Mouse (Mus musculus) forebrain, embryonic 15.5 days (tissue): ENCODE measurements around the gene D230025D16Rik. TPM values are rescaled to one million over a fixed set of nuclear protein-coding genes. Genes with fewer than 3 reads are reported as not detected.
"Not testable (repeated sequence)": the region's sequence is repeated elsewhere in the genome, so short reads cannot be mapped to it uniquely, and the experiment has no call there.

Source experiments
- ATAC-seq: fragments of 200-750 bp; cut with Nextera tagmentation; replicated peaks from 2 replicates; pipeline ENCODE4 v1.8.0; 2017; ENCODE audit warnings: mild to moderate bottlenecking, moderate TSS enrichment, moderate library complexity
- H3K27ac ChIP-seq: fragments of 300-500 bp; sonication (generic); replicated peaks from 2 replicates; pipeline ENCODE4 v1.5.1; 2015; ENCODE audit warnings: mild to moderate bottlenecking, inconsistent platforms
- H3K27me3 ChIP-seq: fragments of 300-500 bp; sonication (generic); 2 replicates; pipeline ENCODE4 v1.6.1; 2015; ENCODE audit warnings: inconsistent platforms
- H3K36me3 ChIP-seq: fragments of 300-500 bp; sonication (generic); 2 replicates; pipeline ENCODE4 v1.6.1; 2015; ENCODE audit warnings: mild to moderate bottlenecking, inconsistent platforms
- H3K4me1 ChIP-seq: fragments of 300-500 bp; sonication (generic); 2 replicates; pipeline ENCODE4 v1.6.1; 2015; ENCODE audit warnings: inconsistent platforms
- H3K4me2 ChIP-seq: fragments of 300-500 bp; sonication (generic); replicated peaks from 2 replicates; pipeline ENCODE4 v1.6.1; 2015; ENCODE audit warnings: mild to moderate bottlenecking, inconsistent platforms
- H3K4me3 ChIP-seq: fragments of 300-500 bp; sonication (generic); 2 replicates; pipeline ENCODE4 v1.5.1; 2015; ENCODE audit warnings: mild to moderate bottlenecking, inconsistent platforms
- H3K9ac ChIP-seq: fragments of 300-500 bp; sonication (generic); replicated peaks from 2 replicates; pipeline ENCODE4 v1.6.1; 2015; ENCODE audit warnings: mild to moderate bottlenecking, inconsistent platforms
- H3K9me3 ChIP-seq: fragments of 300-500 bp; sonication (generic); 2 replicates; pipeline ENCODE4 v1.6.1; 2016; ENCODE audit warnings: inconsistent platforms
- WGBS: fragments of 180-500 bp; shearing (Covaris S2); methylation state at CpG from one replicate; pipeline ENCODE4 v1.1.7; 2015; ENCODE audit warnings: mixed read lengths; 5-methylcytosine and 5-hydroxymethylcytosine counted together
- polyA plus RNA-seq: library from polyadenylated mRNA; unstranded; fragments of >200 nt; fragmentation: Nextera tagmentation; extraction: Ambion mirVana; gene quantifications from 2 replicates; pipeline ENCODE4 v1.2.1, GENCODE M21; 2015

Gene D230025D16Rik
- polyA plus RNA-seq, 1 experiment from 2014 or later, result 33.1 TPM

- no peak; the same call in 1 of the 2 replicates for ATAC-seq
- Histone ChIP-seq H3K27me3 (no peaks in the 10 kb centered on the region), H3K4me1 (no peaks in the 10 kb centered on the region), H3K4me2 (no peak overlapping the region), H3K9me3 (no peaks in the 10 kb centered on the region), H3K36me3 (peaks cover 3% of the 10 kb centered on the region; the same call in 1 of the 2 replicates), H3K9ac (no peak overlapping the region), H3K4me3 (no peak overlapping the region), H3K27ac (no peak overlapping the region)
- 81% methylated on average over 5 of the region's 5 CpGs for WGBS
Observed at GRCm38 (mm10) chr8:105217926-105218522, 6.9 kb upstream of the D230025D16Rik start.

GRCm38 (mm10) chr8:105223850-105224249, 1.1 kb upstream of the D230025D16Rik start:
- H3K9me3 ChIP-seq, result no peaks in the 10 kb centered on the region
- no peaks in the 10 kb centered on the region for H3K36me3 ChIP-seq
- no peak overlapping the region for H3K4me2 ChIP-seq
- peaks cover 23% of the 10 kb centered on the region for H3K4me1 ChIP-seq
- no peak overlapping the region for H3K27ac ChIP-seq
- no peaks in the 10 kb centered on the region for H3K27me3 ChIP-seq
- peak overlapping the region; percentile 98; the same call in 1 of the 2 replicates for H3K4me3 ChIP-seq
- no peak overlapping the region for H3K9ac ChIP-seq
- WGBS, result 81% methylated on average over 7 of the region's 7 CpGs
- no peak for ATAC-seq

GRCm38 (mm10) chr8:105225272-105225593, 288 bp downstream of the D230025D16Rik start:
- WGBS, result under 1% methylated on average over 27 of the region's 27 CpGs
- ATAC-seq, result no peak

GRCm38 (mm10) chr8:105225917-105226316, 972 bp downstream of the D230025D16Rik start:
- Histone ChIP-seq H3K27me3 (no peaks in the 10 kb centered on the region), H3K27ac (no peak overlapping the region), H3K4me2 (peak overlapping the region; percentile 78), H3K4me3 (peak overlapping the region; percentile 98), H3K36me3 (no peaks in the 10 kb centered on the region), H3K9ac (peak overlapping the region; percentile 94), H3K9me3 (no peaks in the 10 kb centered on the region), H3K4me1 (peaks cover 23% of the 10 kb centered on the region)
- WGBS, result 28% methylated on average over 6 of the region's 6 CpGs
- no peak for ATAC-seq

More at GRCm38 (mm10) chr8:105225272-105225593, 288 bp downstream of the D230025D16Rik start:
- Histone ChIP-seq H3K27ac (peak overlapping the region; percentile 75), H3K36me3 (no peaks in the 10 kb centered on the region), H3K4me3 (peak overlapping the region; percentile 98), H3K9me3 (no peaks in the 10 kb centered on the region), H3K4me1 (peaks cover 23% of the 10 kb centered on the region), H3K4me2 (peak overlapping the region; percentile 78), H3K9ac (peak overlapping the region; percentile 94), H3K27me3 (no peaks in the 10 kb centered on the region)

GRCm38 (mm10) chr8:105231503-105232320, 6.8 kb downstream of the D230025D16Rik start:
- ATAC-seq, result no peak
- Histone ChIP-seq H3K27me3 (no peaks in the 10 kb centered on the region), H3K36me3 (peaks cover 12% of the 10 kb centered on the region), H3K9me3 (no peaks in the 10 kb centered on the region), H3K27ac (no peak overlapping the region), H3K4me1 (peaks cover 6% of the 10 kb centered on the region), H3K4me3 (no peak overlapping the region), H3K4me2 (no peak overlapping the region), H3K9ac (no peak overlapping the region)
- 88% methylated on average over 12 of the region's 12 CpGs for WGBS

- not testable (repeated sequence) for H3K9ac ChIP-seq, H3K27me3 ChIP-seq, H3K4me3 ChIP-seq, ATAC-seq, H3K27ac ChIP-seq, H3K4me2 ChIP-seq, H3K9me3 ChIP-seq, H3K4me1 ChIP-seq
- peaks cover 12% of the 10 kb centered on the region for H3K36me3 ChIP-seq
- 94% methylated on average over 4 of the region's 4 CpGs for WGBS
Observed at GRCm38 (mm10) chr8:105232321-105232693, 7.4 kb downstream of the D230025D16Rik start.

GRCm38 (mm10) chr8:105233126-105233935, 8.4 kb downstream of the D230025D16Rik start:
- peaks cover 12% of the 10 kb centered on the region for H3K36me3 ChIP-seq
- H3K27me3 ChIP-seq, result no peaks in the 10 kb centered on the region
- no peak overlapping the region for H3K4me3 ChIP-seq
- H3K9ac ChIP-seq, result no peak overlapping the region
- no peak for ATAC-seq
- H3K9me3 ChIP-seq, result no peaks in the 10 kb centered on the region
- H3K27ac ChIP-seq, result no peak overlapping the region
- no peaks in the 10 kb centered on the region for H3K4me1 ChIP-seq
- 70% methylated on average over 1 of the region's 1 CpGs for WGBS
- H3K4me2 ChIP-seq, result no peak overlapping the region

- Histone ChIP-seq H3K27me3 (no peaks in the 10 kb centered on the region), H3K9ac (no peak overlapping the region), H3K27ac (no peak overlapping the region), H3K36me3 (peaks cover 27% of the 10 kb centered on the region), H3K4me3 (no peak overlapping the region), H3K9me3 (no peaks in the 10 kb centered on the region), H3K4me2 (no peak overlapping the region), H3K4me1 (no peaks in the 10 kb centered on the region)
- no peak for ATAC-seq
- WGBS, result 91% methylated on average over 1 of the region's 1 CpGs
Observed at GRCm38 (mm10) chr8:105235206-105235605, 10.3 kb downstream of the D230025D16Rik start.

- Histone ChIP-seq H3K4me3 (no peak overlapping the region), H3K4me2 (no peak overlapping the region), H3K4me1 (no peaks in the 10 kb centered on the region), H3K36me3 (peaks cover 42% of the 10 kb centered on the region), H3K27me3 (no peaks in the 10 kb centered on the region), H3K9me3 (no peaks in the 10 kb centered on the region), H3K27ac (no peak overlapping the region), H3K9ac (no peak overlapping the region)
- no peak for ATAC-seq
- WGBS, result 90% methylated on average over 14 of the region's 14 CpGs
Observed at GRCm38 (mm10) chr8:105237442-105238142, 12.6 kb downstream of the D230025D16Rik start.

GRCm38 (mm10) chr8:105241016-105241415, 16.1 kb downstream of the D230025D16Rik start:
- Histone ChIP-seq H3K4me3 (no peak overlapping the region), H3K9ac (no peak overlapping the region), H3K9me3 (no peaks in the 10 kb centered on the region), H3K27ac (no peak overlapping the region), H3K27me3 (no peaks in the 10 kb centered on the region), H3K4me1 (no peaks in the 10 kb centered on the region), H3K4me2 (no peak overlapping the region), H3K36me3 (peaks cover 37% of the 10 kb centered on the region)
- ATAC-seq, result no peak
- WGBS, result 98% methylated on average over 7 of the region's 7 CpGs

GRCm38 (mm10) chr8:105251954-105252353, 27.0 kb downstream of the D230025D16Rik start:
- peaks cover 14% of the 10 kb centered on the region for H3K4me1 ChIP-seq
- peaks cover 44% of the 10 kb centered on the region for H3K36me3 ChIP-seq
- H3K9ac ChIP-seq, result no peak overlapping the region
- no peak for ATAC-seq
- H3K27me3 ChIP-seq, result peaks cover 17% of the 10 kb centered on the region
- no peak overlapping the region for H3K27ac ChIP-seq
- WGBS, result 93% methylated on average over 6 of the region's 6 CpGs
- H3K4me2 ChIP-seq, result no peak overlapping the region
- no peak overlapping the region for H3K4me3 ChIP-seq
- no peaks in the 10 kb centered on the region for H3K9me3 ChIP-seq
